Mouse (Mus musculus) forebrain, embryonic 12.5 days (tissue): ENCODE data around the gene Sumf1. TPM values are rescaled to one million over a fixed set of nuclear protein-coding genes. Genes with fewer than 3 reads are reported as not detected.

Source experiments
- ATAC-seq: fragments of 200-750 bp; cut with Nextera tagmentation; 2 replicates; pipeline ENCODE4 v1.8.0; 2017; ENCODE audit warnings: moderate TSS enrichment; ENCODE audit not compliant: low FRiP score
- H3K27ac ChIP-seq: fragments of 300-500 bp; sonication (generic); 2 replicates; pipeline ENCODE4 v1.5.1; 2016; ENCODE audit warnings: mild to moderate bottlenecking
- H3K27me3 ChIP-seq: fragments of 300-500 bp; sonication (generic); 2 replicates; pipeline ENCODE4 v1.6.1; 2016; ENCODE audit warnings: mild to moderate bottlenecking
- H3K36me3 ChIP-seq: fragments of 300-500 bp; sonication (generic); replicated peaks from 2 replicates; pipeline ENCODE4 v1.6.1; 2016; ENCODE audit warnings: mild to moderate bottlenecking
- H3K4me1 ChIP-seq: fragments of 300-500 bp; sonication (generic); 2 replicates; pipeline ENCODE4 v1.6.1; 2016
- H3K4me2 ChIP-seq: fragments of 300-500 bp; sonication (generic); 2 replicates; pipeline ENCODE4 v1.6.1; 2016; ENCODE audit warnings: mild to moderate bottlenecking, moderate library complexity
- H3K4me3 ChIP-seq: fragments of 300-500 bp; sonication (generic); replicated peaks from 2 replicates; pipeline ENCODE4 v1.5.1; 2016; ENCODE audit warnings: mild to moderate bottlenecking
- H3K9ac ChIP-seq: fragments of 300-500 bp; sonication (generic); 2 replicates; pipeline ENCODE4 v1.6.1; 2016; ENCODE audit warnings: mild to moderate bottlenecking
- H3K9me3 ChIP-seq: fragments of 300-500 bp; sonication (generic); 2 replicates; pipeline ENCODE4 v1.6.1; 2016
- WGBS: fragments of 180-500 bp; shearing (Covaris S2); methylation state at CpG from one replicate; pipeline ENCODE4 v1.1.7; 2016; 5-methylcytosine and 5-hydroxymethylcytosine counted together
- polyA plus RNA-seq: library from polyadenylated mRNA; unstranded; fragments of >200 nt; fragmentation: Nextera tagmentation; extraction: Ambion mirVana; gene quantifications from 2 replicates; pipeline ENCODE4 v1.2.1, GENCODE M21; 2016

Gene Sumf1
- polyA plus RNA-seq, 1 experiment from 2014 or later: 17.1 TPM

DNA sequence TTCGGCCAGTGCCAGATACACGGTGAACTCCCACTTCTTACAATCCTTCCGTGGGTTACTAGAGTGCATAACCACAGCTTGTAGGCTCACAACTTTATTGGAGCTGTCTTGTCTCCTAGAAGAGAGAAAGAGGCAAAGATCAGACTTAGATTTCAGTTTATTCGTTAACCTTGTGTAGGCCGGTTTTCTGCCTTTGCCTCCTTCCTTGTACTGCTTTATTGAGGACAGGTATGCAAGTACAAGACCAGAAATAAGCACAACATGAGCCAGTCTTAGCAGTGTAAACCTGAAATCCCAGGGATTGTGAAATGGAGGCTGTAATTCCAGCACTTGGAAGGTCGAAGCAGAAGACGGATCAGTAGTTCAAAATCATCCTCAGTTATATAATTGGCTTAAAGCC, 12.9 kb upstream of the Sumf1 start:
- Histone ChIP-seq H3K27ac (no peak overlapping the region), H3K27me3 (no peaks in the 10 kb centered on the region), H3K4me1 (no peaks in the 10 kb centered on the region), H3K4me3 (no peak overlapping the region), H3K36me3 (no peaks in the 10 kb centered on the region), H3K9ac (no peak overlapping the region), H3K9me3 (0 out of 2 replicates have a peak, but pooled peaks cover 3% of the 10 kb centered on the region), H3K4me2 (no peak overlapping the region)
- ATAC-seq: no peak
- WGBS: 87% methylated on average over 7 of the region's 7 CpGs

DNA sequence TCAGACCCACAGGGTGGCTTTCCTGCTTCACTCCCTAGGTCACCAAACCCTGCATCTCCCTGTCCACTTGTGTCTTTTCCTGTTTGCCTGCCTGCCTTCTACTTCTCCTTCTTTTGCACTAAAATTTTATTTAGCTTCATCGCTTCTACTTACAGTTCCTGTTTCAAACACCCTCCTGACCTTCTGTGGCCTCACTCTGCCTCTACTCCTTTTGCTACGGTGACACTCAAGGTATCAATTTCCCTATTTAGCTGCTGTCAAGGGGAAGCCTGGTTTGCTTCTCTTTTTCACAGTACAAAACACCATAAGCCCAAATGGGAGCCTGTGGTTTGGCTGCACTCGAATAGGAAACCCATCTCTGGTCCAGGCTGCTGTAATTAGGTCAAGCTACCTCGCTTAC, 11.7 kb upstream of the Sumf1 start:
- no peaks in the 10 kb centered on the region for H3K27me3 ChIP-seq
- H3K9me3 ChIP-seq: 0 out of 2 replicates have a peak, but pooled peaks cover 3% of the 10 kb centered on the region
- WGBS: 78% methylated on average over 4 of the region's 4 CpGs
- no peak overlapping the region for H3K4me3 ChIP-seq
- no peaks in the 10 kb centered on the region for H3K36me3 ChIP-seq
- H3K9ac ChIP-seq: no peak overlapping the region
- no peak overlapping the region for H3K27ac ChIP-seq
- H3K4me1 ChIP-seq: no peaks in the 10 kb centered on the region
- no peak overlapping the region for H3K4me2 ChIP-seq
- ATAC-seq: no peak

DNA sequence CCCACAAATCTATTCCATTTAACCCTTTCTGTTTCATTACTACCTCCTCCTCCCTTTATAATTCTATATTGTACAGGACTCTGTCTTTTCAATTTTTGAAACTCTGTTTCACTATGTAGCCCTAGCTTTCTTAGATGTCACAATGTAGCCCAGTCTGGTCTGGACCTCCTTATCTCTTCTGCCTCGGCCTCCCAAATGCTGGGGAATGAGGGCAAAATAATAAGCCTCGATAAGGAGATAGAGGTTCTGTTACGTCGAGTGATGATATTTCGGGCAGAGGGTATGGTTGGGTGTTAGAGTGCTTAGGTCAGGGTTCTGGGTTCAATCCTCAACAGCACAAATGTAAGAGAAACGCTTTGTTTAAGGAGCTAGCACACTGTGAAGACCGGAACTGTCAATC, 11.3 kb upstream of the Sumf1 start:
- Histone ChIP-seq H3K36me3 (no peaks in the 10 kb centered on the region), H3K4me3 (no peak overlapping the region), H3K27me3 (no peaks in the 10 kb centered on the region), H3K4me1 (no peaks in the 10 kb centered on the region), H3K9me3 (0 out of 2 replicates have a peak, but pooled peaks cover 3% of the 10 kb centered on the region), H3K4me2 (no peak overlapping the region), H3K9ac (no peak overlapping the region), H3K27ac (no peak overlapping the region)
- ATAC-seq: no peak
- 85% methylated on average over 7 of the region's 7 CpGs for WGBS

GRCm38 (mm10) chr6:108192632-108193031, 7.2 kb upstream of the Sumf1 start:
- WGBS: 79% methylated on average over 4 of the region's 4 CpGs

DNA sequence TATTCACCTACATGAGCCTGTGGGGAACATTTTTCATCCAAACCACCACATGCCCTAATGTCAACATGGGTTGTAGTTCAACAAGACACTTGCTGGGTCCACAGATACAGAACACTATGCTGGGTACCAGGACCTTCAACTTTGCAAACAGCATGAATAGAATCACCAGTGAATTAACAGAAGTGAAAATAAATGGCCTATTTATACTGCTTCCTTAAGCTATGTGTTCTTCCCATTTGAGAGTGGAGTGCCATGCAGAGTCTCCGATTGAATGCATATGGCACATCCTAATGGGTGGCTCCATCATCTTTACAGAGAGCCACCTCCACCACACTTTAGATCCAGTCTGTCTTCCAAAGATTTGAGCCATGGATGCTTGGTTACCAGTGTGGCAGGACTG, 5.3 kb upstream of the Sumf1 start:
- 98% methylated on average over 1 of the region's 1 CpGs for WGBS
- ATAC-seq: no peak

More at GRCm38 (mm10) chr6:108192632-108193031, 7.2 kb upstream of the Sumf1 start:
- Histone ChIP-seq H3K9me3 (no peaks in the 10 kb centered on the region), H3K36me3 (no peaks in the 10 kb centered on the region), H3K27me3 (no peaks in the 10 kb centered on the region), H3K4me2 (no peak overlapping the region), H3K4me1 (no peaks in the 10 kb centered on the region), H3K4me3 (no peak overlapping the region), H3K9ac (no peak overlapping the region), H3K27ac (no peak overlapping the region)
- ATAC-seq: no peak

DNA sequence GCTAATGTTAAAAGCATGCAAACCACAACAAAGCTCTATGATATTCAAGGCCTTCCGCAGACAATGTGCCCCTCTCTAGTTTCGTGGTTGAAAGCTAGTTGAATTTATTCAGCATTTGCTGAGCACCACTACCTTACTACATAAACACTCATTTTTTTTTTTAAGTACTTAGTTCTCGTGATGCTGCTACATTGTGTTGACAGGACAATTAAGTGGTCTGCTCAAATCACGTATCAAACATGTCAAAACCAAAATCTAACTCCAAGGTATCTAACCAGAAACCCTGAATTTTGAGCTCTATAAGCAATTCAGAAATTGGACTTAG, 265 bp upstream of the Sumf1 start:
- Histone ChIP-seq H3K4me1 (peaks cover 8% of the 10 kb centered on the region), H3K9ac (peak overlapping the region; percentile 75; the same call in 1 of the 2 replicates), H3K9me3 (no peaks in the 10 kb centered on the region), H3K4me3 (peak overlapping the region; percentile 87), H3K4me2 (peak overlapping the region; percentile 87), H3K27me3 (no peaks in the 10 kb centered on the region), H3K27ac (no peak overlapping the region), H3K36me3 (no peaks in the 10 kb centered on the region)
- WGBS: 17% methylated on average over 4 of the region's 4 CpGs
- no peak; the same call in 1 of the 2 replicates for ATAC-seq

More for the DNA sequence above, 5.3 kb upstream of the Sumf1 start:
- H3K4me1 ChIP-seq: no peaks in the 10 kb centered on the region
- H3K9me3 ChIP-seq: no peaks in the 10 kb centered on the region
- H3K4me2 ChIP-seq: no peak overlapping the region
- H3K4me3 ChIP-seq: no peak overlapping the region
- H3K36me3 ChIP-seq: no peaks in the 10 kb centered on the region
- no peaks in the 10 kb centered on the region for H3K27me3 ChIP-seq
- H3K27ac ChIP-seq: no peak overlapping the region
- no peak overlapping the region for H3K9ac ChIP-seq

DNA sequence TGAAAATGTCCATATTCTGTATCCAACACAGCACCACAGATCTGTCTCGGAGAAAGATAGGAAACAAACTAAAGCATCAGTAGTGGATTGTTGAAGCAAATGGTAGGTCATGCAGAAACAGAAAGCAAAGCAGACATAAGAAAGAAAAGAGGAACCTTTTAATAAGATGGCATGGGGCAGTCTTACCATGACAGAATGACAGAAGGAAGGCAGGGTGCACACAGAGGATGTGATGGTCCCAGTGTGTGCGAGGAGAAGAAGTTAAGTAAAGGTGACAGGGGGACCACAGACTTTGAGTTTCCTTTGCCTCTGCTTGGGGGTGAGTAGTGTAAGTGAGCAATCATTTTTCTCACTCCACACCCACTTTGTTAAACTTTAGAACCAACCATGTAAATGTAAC, 6.3 kb downstream of the Sumf1 start:
- no peak for ATAC-seq
- H3K4me1 ChIP-seq: no peaks in the 10 kb centered on the region
- 87% methylated on average over 2 of the region's 2 CpGs for WGBS
- no peak overlapping the region for H3K4me2 ChIP-seq
- H3K36me3 ChIP-seq: peaks cover 6% of the 10 kb centered on the region; the same call in 1 of the 2 replicates
- no peak overlapping the region for H3K27ac ChIP-seq
- H3K4me3 ChIP-seq: no peak overlapping the region
- H3K27me3 ChIP-seq: no peaks in the 10 kb centered on the region
- H3K9me3 ChIP-seq: no peaks in the 10 kb centered on the region
- no peak overlapping the region for H3K9ac ChIP-seq

DNA sequence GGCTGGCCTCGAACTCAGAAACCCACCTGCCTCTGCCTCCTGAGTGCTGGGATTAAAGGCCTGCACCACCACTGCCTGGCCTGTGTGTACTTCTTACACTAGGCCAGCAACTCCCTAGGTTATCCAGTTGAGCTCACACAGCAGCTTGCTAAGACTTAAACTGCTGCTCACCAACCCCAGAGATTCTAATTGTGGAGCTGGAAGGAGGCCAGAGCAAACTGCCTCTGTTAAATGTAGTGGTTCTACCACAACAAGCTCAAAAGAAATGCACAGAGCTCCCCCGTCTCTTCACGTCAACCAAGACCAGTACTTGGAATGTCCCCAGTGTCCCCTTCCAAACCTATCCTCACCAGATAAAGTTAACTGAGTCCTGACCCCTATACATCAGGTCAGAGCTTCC, 11.2 kb downstream of the Sumf1 start:
- H3K36me3 ChIP-seq: peaks cover 24% of the 10 kb centered on the region
- no peaks in the 10 kb centered on the region for H3K4me1 ChIP-seq
- WGBS: 94% methylated on average over 3 of the region's 3 CpGs
- H3K9me3 ChIP-seq: no peaks in the 10 kb centered on the region
- H3K4me3 ChIP-seq: no peak overlapping the region
- H3K27ac ChIP-seq: no peak overlapping the region
- no peaks in the 10 kb centered on the region for H3K27me3 ChIP-seq
- no peak overlapping the region for H3K9ac ChIP-seq
- ATAC-seq: no peak
- no peak overlapping the region for H3K4me2 ChIP-seq

GRCm38 (mm10) chr6:108172219-108172618, 13.2 kb downstream of the Sumf1 start:
- Histone ChIP-seq H3K9me3 (no peaks in the 10 kb centered on the region), H3K27ac (no peak overlapping the region), H3K36me3 (peaks cover 24% of the 10 kb centered on the region), H3K4me1 (no peaks in the 10 kb centered on the region), H3K27me3 (no peaks in the 10 kb centered on the region), H3K4me3 (no peak overlapping the region), H3K4me2 (no peak overlapping the region), H3K9ac (no peak overlapping the region)
- 100% methylated on average over 1 of the region's 1 CpGs for WGBS
- ATAC-seq: no peak

- Histone ChIP-seq H3K27me3 (no peaks in the 10 kb centered on the region), H3K9ac (no peak overlapping the region)
- 99% methylated on average over 3 of the region's 3 CpGs for WGBS
Observed at GRCm38 (mm10) chr6:108169466-108169865, 15.9 kb downstream of the Sumf1 start.

DNA sequence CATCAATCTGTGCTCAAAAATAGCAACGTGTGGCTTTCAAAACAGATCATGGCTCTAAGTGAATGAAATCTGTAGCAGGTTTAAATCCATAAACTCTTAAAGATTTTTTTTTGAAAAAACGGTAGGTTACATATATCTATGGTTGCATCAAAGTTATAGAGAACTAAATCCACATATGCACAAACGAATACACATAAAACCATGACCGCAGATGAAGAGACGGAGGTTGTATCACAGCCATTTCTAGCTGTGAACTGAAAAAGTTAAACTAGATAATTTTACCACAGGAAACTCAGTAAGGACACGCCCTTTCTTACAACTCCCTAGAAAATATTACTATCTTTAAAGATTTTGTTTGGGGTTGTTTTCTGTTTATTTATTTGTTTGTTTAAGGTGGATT, 16.7 kb downstream of the Sumf1 start:
- Histone ChIP-seq H3K36me3 (peaks cover 18% of the 10 kb centered on the region), H3K9ac (no peak overlapping the region), H3K9me3 (no peaks in the 10 kb centered on the region), H3K4me3 (no peak overlapping the region), H3K4me2 (no peak overlapping the region), H3K27ac (no peak overlapping the region), H3K4me1 (no peaks in the 10 kb centered on the region), H3K27me3 (no peaks in the 10 kb centered on the region)
- WGBS: 90% methylated on average over 6 of the region's 6 CpGs
- no peak for ATAC-seq

More at GRCm38 (mm10) chr6:108169466-108169865, 15.9 kb downstream of the Sumf1 start:
- no peak for ATAC-seq
- no peaks in the 10 kb centered on the region for H3K9me3 ChIP-seq
- no peak overlapping the region for H3K4me3 ChIP-seq
- H3K36me3 ChIP-seq: peaks cover 18% of the 10 kb centered on the region
- no peak overlapping the region for H3K4me2 ChIP-seq
- no peaks in the 10 kb centered on the region for H3K4me1 ChIP-seq
- H3K27ac ChIP-seq: no peak overlapping the region

GRCm38 (mm10) chr6:108167946-108168680, 17.3 kb downstream of the Sumf1 start:
- H3K9me3 ChIP-seq: no peaks in the 10 kb centered on the region
- no peak overlapping the region for H3K4me3 ChIP-seq
- H3K9ac ChIP-seq: no peak overlapping the region
- H3K4me1 ChIP-seq: no peaks in the 10 kb centered on the region
- no peak overlapping the region for H3K4me2 ChIP-seq
- WGBS: 83% methylated on average over 7 of the region's 7 CpGs
- peaks cover 17% of the 10 kb centered on the region for H3K36me3 ChIP-seq
- no peak overlapping the region for H3K27ac ChIP-seq
- no peaks in the 10 kb centered on the region for H3K27me3 ChIP-seq
- ATAC-seq: no peak

- Histone ChIP-seq H3K4me2 (no peak overlapping the region), H3K4me1 (no peaks in the 10 kb centered on the region), H3K36me3 (no peaks in the 10 kb centered on the region), H3K27me3 (no peaks in the 10 kb centered on the region), H3K9me3 (no peaks in the 10 kb centered on the region), H3K4me3 (no peak overlapping the region), H3K9ac (no peak overlapping the region), H3K27ac (no peak overlapping the region)
- ATAC-seq: no peak
- WGBS: 91% methylated on average over 2 of the region's 2 CpGs
Observed at GRCm38 (mm10) chr6:108165598-108165997, 19.8 kb downstream of the Sumf1 start.
